Mouse (Mus musculus) kidney, embryonic 15.5 days (tissue): ENCODE measurements at regions not wholly inside any gene's neighbourhood (a gene's known extent, or its start where the extent isn't known, plus 50 kb on each side); places are given as distances from the start of the nearest gene placed in this dataset.

Experiments used
- ATAC-seq: fragments of 200-750 bp; cut with Nextera tagmentation; replicated peaks from 2 replicates; pipeline ENCODE4 v1.8.0; 2017; ENCODE audit warnings: moderate TSS enrichment; ENCODE audit not compliant: low FRiP score
- H3K27ac ChIP-seq: fragments of 300-500 bp; sonication (generic); 2 replicates; pipeline ENCODE4 v1.5.1; 2015; ENCODE audit warnings: mild to moderate bottlenecking, inconsistent platforms
- H3K27me3 ChIP-seq: fragments of 300-500 bp; sonication (generic); 2 replicates; pipeline ENCODE4 v1.6.1; 2015; ENCODE audit warnings: inconsistent platforms
- H3K36me3 ChIP-seq: fragments of 300-500 bp; sonication (generic); 2 replicates; pipeline ENCODE4 v1.6.1; 2015; ENCODE audit warnings: inconsistent platforms
- H3K4me1 ChIP-seq: fragments of 300-500 bp; sonication (generic); 2 replicates; pipeline ENCODE4 v1.6.1; 2015; ENCODE audit warnings: inconsistent platforms
- H3K4me2 ChIP-seq: fragments of 300-500 bp; sonication (generic); 2 replicates; pipeline ENCODE4 v1.6.1; 2015; ENCODE audit warnings: moderate library complexity, mild to moderate bottlenecking, inconsistent platforms
- H3K4me3 ChIP-seq: fragments of 300-500 bp; sonication (generic); replicated peaks from 2 replicates; pipeline ENCODE4 v1.5.1; 2015; ENCODE audit warnings: mild to moderate bottlenecking, inconsistent platforms
- H3K9ac ChIP-seq: fragments of 300-500 bp; sonication (generic); 2 replicates; pipeline ENCODE4 v1.6.1; 2015; ENCODE audit warnings: mild to moderate bottlenecking, inconsistent platforms
- H3K9me3 ChIP-seq: fragments of 300-500 bp; sonication (generic); replicated peaks from 2 replicates; pipeline ENCODE4 v1.6.1; 2016; ENCODE audit warnings: inconsistent platforms
- WGBS: fragments of 180-500 bp; shearing (Covaris S2); methylation state at CpG from one replicate; pipeline ENCODE4 v1.1.7; 2015; ENCODE audit warnings: mixed read lengths; 5-methylcytosine and 5-hydroxymethylcytosine counted together

DNA sequence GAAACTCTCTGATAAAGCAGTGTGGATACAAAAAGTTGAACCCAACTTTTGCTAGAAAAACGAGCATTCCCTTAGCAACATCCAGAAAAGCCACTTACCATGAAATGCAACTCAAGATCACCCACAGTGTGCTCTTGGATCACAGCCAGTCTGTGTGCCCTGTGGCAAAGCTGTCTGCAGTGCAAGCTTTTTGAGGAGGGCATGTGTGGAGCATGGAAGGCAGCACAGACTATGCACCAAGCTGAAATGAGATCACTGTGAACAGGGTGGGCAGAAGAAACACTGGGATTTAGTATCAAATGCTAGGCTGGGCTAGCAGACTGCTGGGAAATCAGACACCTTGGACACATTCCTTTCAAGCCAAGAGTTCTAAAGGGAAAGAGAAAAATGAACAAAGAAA lies 162.4 kb downstream of the Sim1 start:
- H3K27me3 ChIP-seq = no peaks in the 10 kb centered on the region
- no peak overlapping the region for H3K4me2 ChIP-seq
- 50% methylated on average over 1 of the region's 1 CpGs for WGBS
- no peaks in the 10 kb centered on the region for H3K9me3 ChIP-seq
- no peaks in the 10 kb centered on the region for H3K36me3 ChIP-seq
- no peak overlapping the region for H3K27ac ChIP-seq
- H3K9ac ChIP-seq = no peak overlapping the region
- no peaks in the 10 kb centered on the region for H3K4me1 ChIP-seq
- ATAC-seq = no peak
- no peak overlapping the region for H3K4me3 ChIP-seq

DNA sequence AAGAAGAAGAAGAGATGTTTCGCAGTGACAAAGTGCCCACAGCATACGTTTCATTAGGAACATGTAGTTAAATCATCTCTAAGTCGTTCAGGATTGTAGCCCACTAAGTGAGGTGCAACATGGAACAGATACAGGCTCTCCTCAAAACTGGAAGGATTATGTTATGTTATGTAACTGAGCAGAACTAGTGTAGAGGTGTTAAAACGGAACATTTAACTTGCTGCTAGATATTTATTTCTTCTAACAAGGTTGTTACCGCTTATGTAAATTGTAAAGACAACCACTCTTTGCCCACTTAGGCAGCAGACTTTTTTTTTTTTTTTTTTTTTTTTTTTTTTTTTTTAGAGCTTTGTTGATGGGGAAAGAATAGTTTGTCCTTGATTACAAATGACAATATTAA lies 163.8 kb downstream of the Sim1 start:
- Histone ChIP-seq H3K27ac (no peak overlapping the region), H3K9ac (no peak overlapping the region), H3K4me3 (no peak overlapping the region), H3K36me3 (no peaks in the 10 kb centered on the region), H3K4me1 (no peaks in the 10 kb centered on the region), H3K4me2 (no peak overlapping the region), H3K27me3 (no peaks in the 10 kb centered on the region), H3K9me3 (no peaks in the 10 kb centered on the region)
- 83% methylated on average over 5 of the region's 5 CpGs for WGBS
- no peak for ATAC-seq

DNA sequence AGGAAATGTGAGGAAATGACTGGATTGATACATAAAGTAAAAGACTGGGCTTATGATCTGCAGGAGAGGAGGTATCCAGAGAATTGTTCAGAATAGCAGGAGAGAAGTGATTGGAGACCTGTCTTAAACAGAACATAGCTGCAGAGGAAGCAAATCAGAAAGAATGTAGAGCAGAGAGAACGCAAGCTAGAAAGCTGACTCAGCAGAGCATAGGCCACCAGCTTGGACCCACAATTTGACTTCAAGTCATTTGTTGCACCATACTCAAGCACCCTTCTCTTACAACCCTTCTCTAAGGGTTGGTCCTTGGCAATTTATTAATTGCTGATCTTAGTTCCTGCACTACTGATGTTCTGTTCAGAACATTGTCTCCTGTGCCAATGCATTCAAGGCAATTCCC lies 207.0 kb downstream of the Sim1 start:
- Histone ChIP-seq H3K9me3 (no peaks in the 10 kb centered on the region), H3K27ac (no peak overlapping the region), H3K9ac (no peak overlapping the region), H3K4me2 (no peak overlapping the region), H3K36me3 (no peaks in the 10 kb centered on the region), H3K4me3 (no peak overlapping the region), H3K27me3 (no peaks in the 10 kb centered on the region), H3K4me1 (no peaks in the 10 kb centered on the region)
- ATAC-seq = no peak
- WGBS = 84% methylated on average over 1 of the region's 1 CpGs

DNA sequence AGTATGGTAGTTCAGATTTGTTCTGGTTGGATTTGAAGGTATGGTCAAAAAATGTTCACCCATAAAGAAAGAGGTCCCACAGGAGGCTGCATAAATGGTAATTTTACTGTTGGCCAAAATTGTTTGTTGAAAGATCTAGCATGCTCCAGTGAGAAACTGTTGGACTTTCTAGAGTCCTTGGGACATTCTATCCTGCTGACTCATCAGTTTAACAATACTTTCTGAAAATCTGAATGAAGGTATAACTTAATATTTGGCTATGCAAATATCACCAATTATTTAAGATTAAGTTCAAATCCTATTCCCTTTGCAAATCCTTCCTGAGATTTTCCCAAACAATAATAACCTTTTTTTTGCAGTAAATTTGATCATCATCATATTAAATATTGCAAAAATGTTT lies 257.3 kb downstream of the Sim1 start:
- no peak overlapping the region for H3K27ac ChIP-seq
- H3K4me2 ChIP-seq = no peak overlapping the region
- no peak for ATAC-seq
- peaks cover 8% of the 10 kb centered on the region for H3K4me1 ChIP-seq
- no peaks in the 10 kb centered on the region for H3K36me3 ChIP-seq
- no peaks in the 10 kb centered on the region for H3K27me3 ChIP-seq
- no peak overlapping the region for H3K9ac ChIP-seq
- no peaks in the 10 kb centered on the region for H3K9me3 ChIP-seq
- no peak overlapping the region for H3K4me3 ChIP-seq

DNA sequence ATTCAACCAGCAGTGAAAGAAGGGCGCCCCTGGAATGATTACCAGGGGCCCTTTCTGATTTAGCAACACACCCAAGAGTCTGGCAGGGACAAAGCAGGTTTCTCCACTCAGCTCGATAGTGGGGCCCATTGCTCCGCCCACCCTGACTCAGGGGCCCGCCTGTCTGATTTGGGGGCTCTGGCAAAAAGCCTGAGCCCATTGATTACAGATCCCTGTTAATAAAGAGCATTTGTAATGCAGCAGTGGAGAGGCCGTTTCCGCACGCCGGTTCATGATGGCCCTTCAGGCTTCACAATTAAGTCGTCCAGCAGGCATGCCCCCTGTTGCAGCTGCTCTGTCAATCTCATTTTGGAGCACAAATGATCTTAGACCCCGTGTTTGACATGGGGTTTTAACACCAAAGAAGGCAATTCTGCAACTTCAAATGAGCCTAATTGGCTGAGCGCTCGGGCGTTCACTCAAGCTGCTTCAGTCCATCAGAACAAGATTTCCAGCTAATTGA lies 259.0 kb downstream of the Sim1 start:
- no peaks in the 10 kb centered on the region for H3K36me3 ChIP-seq
- peak overlapping the region; percentile 17 for H3K4me3 ChIP-seq
- no peaks in the 10 kb centered on the region for H3K9me3 ChIP-seq
- H3K4me2 ChIP-seq = peak overlapping the region; percentile 52
- 16% methylated on average over 13 of the region's 13 CpGs for WGBS
- H3K4me1 ChIP-seq = peaks cover 8% of the 10 kb centered on the region
- H3K9ac ChIP-seq = no peak overlapping the region
- no peaks in the 10 kb centered on the region for H3K27me3 ChIP-seq
- ATAC-seq = peak; percentile 75
- H3K27ac ChIP-seq = no peak overlapping the region

DNA sequence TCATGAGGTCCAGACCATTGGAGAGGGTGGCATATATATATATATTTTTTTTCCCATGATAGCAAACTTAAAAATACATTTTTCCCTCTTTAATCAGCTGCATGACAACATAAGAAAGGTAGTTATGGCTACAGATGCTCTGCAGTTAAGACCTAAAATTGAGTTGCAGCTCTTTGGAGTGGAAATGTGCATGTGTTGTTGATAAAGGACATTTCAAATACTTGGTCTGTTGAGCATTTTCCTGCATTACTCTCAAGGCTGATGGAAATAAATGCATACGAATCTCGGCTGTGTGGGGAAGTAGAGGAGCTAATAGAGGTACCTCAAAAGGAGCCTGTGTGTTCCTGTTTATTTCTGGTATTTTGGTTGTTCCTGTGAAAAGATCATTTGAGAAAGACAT lies 259.5 kb downstream of the Sim1 start:
- no peaks in the 10 kb centered on the region for H3K9me3 ChIP-seq
- H3K9ac ChIP-seq = no peak overlapping the region
- peaks cover 8% of the 10 kb centered on the region for H3K4me1 ChIP-seq
- no peak for ATAC-seq
- H3K27me3 ChIP-seq = no peaks in the 10 kb centered on the region
- WGBS = 68% methylated on average over 2 of the region's 2 CpGs
- H3K36me3 ChIP-seq = no peaks in the 10 kb centered on the region
- H3K4me3 ChIP-seq = no peak overlapping the region
- peak overlapping the region; percentile 52; the same call in 1 of the 2 replicates for H3K4me2 ChIP-seq
- no peak overlapping the region for H3K27ac ChIP-seq

DNA sequence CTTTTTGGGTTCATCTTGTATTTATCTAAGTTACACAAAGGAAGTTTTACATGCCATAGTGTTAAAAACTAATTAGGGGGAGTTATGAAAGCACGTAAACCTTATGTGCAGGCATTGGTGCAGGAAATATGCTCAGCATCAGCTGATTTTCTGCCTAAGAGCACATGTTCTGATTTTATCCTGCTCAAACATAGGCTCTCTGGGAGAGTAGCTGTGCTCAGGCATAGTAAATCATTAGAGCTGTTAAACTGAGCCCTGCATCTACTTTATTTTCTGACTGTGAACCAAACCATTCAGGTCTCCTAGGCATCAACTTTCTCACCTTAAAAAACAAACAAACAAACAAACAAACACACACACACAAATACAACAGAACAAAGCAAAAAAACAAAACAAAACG lies 260.2 kb downstream of the Sim1 start:
- WGBS = 66% methylated on average over 2 of the region's 2 CpGs

DNA sequence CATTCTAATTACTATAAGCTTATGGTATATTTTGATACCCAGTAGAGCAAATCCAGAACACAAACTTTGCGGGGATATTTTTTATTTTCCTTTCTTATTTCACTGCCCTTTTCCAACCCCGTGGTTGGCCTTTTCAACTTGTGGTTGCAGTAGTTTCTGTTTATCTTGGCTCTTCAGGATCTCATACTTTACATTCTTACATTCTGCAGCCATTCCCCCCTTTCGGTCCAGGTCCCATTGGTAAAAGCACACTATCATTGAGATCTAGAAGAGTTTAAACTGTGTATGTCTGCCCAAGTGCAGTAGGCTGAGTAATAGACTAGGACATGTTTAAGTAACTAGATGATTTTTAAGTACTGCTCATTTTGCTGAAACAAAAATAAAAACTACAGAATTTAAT lies 279.1 kb downstream of the Sim1 start:
- no peak for ATAC-seq
- H3K9me3 ChIP-seq = no peaks in the 10 kb centered on the region
- no peaks in the 10 kb centered on the region for H3K4me1 ChIP-seq
- no peak overlapping the region for H3K4me3 ChIP-seq
- 55% methylated on average over 3 of the region's 3 CpGs for WGBS
- no peaks in the 10 kb centered on the region for H3K36me3 ChIP-seq
- no peak overlapping the region for H3K4me2 ChIP-seq
- no peak overlapping the region for H3K9ac ChIP-seq
- no peak overlapping the region for H3K27ac ChIP-seq
- no peaks in the 10 kb centered on the region for H3K27me3 ChIP-seq

More for the DNA sequence above, 260.2 kb downstream of the Sim1 start:
- Histone ChIP-seq H3K27ac (no peak overlapping the region), H3K36me3 (no peaks in the 10 kb centered on the region), H3K4me3 (no peak overlapping the region), H3K4me2 (no peak overlapping the region), H3K27me3 (no peaks in the 10 kb centered on the region), H3K4me1 (peaks cover 8% of the 10 kb centered on the region), H3K9ac (no peak overlapping the region), H3K9me3 (no peaks in the 10 kb centered on the region)
- ATAC-seq = peak; percentile 69

DNA sequence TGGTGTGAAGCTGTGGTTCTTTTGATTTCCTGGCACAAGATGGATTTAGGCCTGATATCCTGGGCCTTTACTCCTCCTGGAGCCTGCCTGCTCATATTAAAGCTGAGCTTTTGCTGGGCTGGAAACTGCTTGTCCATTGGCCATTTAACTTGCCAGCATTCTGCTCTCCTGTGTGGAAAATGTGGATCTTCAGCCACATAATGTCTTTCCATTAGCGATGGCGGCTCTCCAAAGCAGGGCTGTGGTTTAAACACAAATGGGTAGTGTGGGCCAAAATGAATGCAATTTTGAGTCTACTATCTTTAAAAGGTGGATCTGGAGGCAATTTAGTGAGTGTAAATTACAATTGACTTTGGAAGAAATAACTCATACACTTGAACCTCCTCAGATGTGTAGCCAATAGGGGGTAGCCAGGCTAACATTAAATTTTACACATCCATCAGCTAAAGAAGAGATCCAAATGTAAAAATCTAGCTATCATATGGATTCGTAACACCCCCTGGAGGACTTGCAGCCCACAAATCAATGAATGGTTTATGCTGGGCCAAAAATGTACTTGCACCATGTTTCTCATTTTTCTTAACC lies 281.5 kb downstream of the Sim1 start:
- no peak for ATAC-seq
- H3K4me3 ChIP-seq = no peak overlapping the region
- H3K27ac ChIP-seq = no peak overlapping the region
- no peaks in the 10 kb centered on the region for H3K27me3 ChIP-seq
- no peaks in the 10 kb centered on the region for H3K9me3 ChIP-seq
- no peaks in the 10 kb centered on the region for H3K36me3 ChIP-seq
- 87% methylated on average over 3 of the region's 3 CpGs for WGBS
- H3K4me2 ChIP-seq = no peak overlapping the region
- H3K4me1 ChIP-seq = no peaks in the 10 kb centered on the region
- no peak overlapping the region for H3K9ac ChIP-seq

DNA sequence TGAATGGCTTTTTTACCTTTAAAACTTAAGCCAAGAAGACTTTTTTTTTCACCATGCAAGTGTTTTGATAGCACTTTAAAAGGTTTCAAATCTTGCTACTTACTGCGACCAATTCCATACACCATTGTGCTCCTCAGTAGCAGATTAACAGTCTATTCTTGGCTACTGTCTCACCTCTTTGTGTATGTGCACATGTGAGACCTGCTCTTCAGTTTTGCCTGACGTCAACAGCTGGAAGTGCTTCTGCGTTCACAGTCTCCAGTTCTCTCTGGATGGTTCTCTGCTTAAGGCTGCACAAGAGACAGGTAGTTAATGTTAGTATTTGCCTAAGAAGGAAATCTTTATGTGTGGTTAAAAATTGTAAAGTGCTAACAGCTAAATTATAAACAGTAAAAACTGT lies 282.1 kb downstream of the Sim1 start:
- H3K4me3 ChIP-seq = no peak overlapping the region
- H3K9me3 ChIP-seq = no peaks in the 10 kb centered on the region
- 73% methylated on average over 3 of the region's 3 CpGs for WGBS
- no peak overlapping the region for H3K4me2 ChIP-seq
- no peak overlapping the region for H3K9ac ChIP-seq
- no peaks in the 10 kb centered on the region for H3K36me3 ChIP-seq
- H3K4me1 ChIP-seq = no peaks in the 10 kb centered on the region
- no peaks in the 10 kb centered on the region for H3K27me3 ChIP-seq
- no peak for ATAC-seq
- no peak overlapping the region for H3K27ac ChIP-seq

DNA sequence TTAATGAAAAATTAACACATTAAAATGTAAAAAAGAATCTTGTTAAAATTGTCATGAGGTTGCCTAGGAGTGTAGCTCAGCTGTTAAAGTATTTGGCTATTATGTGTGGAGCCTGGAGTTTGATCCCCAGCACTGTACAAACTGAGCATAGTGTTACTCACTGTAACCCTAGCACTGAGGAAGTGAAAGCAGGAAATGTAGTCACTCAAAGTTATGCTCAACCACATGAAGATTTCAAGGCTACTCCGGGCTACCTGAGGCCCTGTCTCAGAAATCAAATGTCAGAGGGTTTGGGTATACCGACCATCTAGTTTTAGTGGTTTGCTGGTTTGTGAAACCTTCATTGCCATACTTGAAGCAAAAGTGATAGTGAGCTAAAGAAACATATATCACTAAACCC lies 287.2 kb downstream of the Sim1 start:
- no peak overlapping the region for H3K4me2 ChIP-seq
- H3K27ac ChIP-seq = no peak overlapping the region
- no peak overlapping the region for H3K4me3 ChIP-seq
- H3K4me1 ChIP-seq = no peaks in the 10 kb centered on the region
- H3K9ac ChIP-seq = no peak overlapping the region
- no peaks in the 10 kb centered on the region for H3K27me3 ChIP-seq
- 79% methylated on average over 2 of the region's 2 CpGs for WGBS
- no peak for ATAC-seq
- no peaks in the 10 kb centered on the region for H3K9me3 ChIP-seq
- no peaks in the 10 kb centered on the region for H3K36me3 ChIP-seq

DNA sequence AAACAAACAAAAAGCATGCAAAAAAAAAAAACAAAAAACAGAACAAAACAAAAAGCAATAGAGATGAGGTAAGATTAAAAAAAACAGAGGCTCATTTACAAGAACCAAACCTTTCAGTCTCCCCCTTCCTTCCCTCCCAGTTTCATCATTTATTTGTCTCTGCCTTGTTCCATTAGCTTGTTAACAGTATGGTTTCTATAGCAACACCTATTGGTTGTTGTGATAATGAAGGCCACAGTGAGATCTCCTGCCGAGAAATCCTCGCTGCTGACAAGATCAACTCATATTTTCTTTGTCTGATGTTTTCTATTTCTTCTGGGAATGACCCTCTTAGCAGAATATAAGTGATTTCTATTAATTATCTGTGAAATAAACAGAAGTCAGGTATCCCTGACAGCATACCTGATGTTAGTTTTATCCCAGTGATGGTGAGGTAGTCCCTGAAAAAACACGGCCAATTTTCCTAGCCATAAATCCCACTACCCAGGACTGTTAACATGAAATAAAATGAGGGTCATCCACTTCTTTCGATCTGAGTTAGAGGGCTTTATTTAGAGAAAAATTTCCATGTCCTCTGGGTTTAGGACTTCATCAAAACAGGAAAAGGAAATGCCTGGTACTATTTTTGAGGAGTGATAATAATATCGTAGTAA lies 288.9 kb upstream of the Gm49339 start:
- Histone ChIP-seq H3K27me3 (no peaks in the 10 kb centered on the region), H3K4me1 (no peaks in the 10 kb centered on the region), H3K36me3 (no peaks in the 10 kb centered on the region), H3K4me2 (no peak overlapping the region), H3K27ac (no peak overlapping the region), H3K4me3 (no peak overlapping the region), H3K9me3 (no peaks in the 10 kb centered on the region), H3K9ac (no peak overlapping the region)
- 41% methylated on average over 5 of the region's 5 CpGs for WGBS
- no peak for ATAC-seq

DNA sequence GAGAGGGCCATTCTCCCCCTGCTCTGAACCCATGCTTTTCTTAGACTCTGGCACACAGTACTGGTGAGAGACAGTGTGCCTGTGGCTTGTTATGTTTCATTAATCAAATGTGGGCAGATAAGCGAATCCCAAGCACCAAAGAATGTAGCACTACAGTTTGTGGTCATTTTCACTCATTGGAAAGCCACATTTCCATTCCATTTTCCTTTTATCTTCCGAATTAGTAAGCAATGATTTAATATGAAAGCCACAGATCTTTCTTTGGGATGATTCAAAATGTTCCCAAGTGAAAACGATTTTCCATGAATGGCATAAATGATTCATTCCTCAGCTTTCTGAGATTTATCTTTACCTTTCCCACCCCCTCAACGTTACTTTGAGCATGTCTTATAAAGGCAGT lies 260.9 kb upstream of the Gm49339 start:
- H3K4me2 ChIP-seq = no peak overlapping the region
- no peaks in the 10 kb centered on the region for H3K36me3 ChIP-seq
- H3K9ac ChIP-seq = no peak overlapping the region
- H3K4me3 ChIP-seq = no peak overlapping the region
- H3K27me3 ChIP-seq = no peaks in the 10 kb centered on the region
- H3K4me1 ChIP-seq = no peaks in the 10 kb centered on the region
- 74% methylated on average over 4 of the region's 4 CpGs for WGBS
- ATAC-seq = no peak
- no peak overlapping the region for H3K27ac ChIP-seq
- H3K9me3 ChIP-seq = no peaks in the 10 kb centered on the region
